ENCODE assay signal across 10 mouse cellular contexts in genomic region chr2:15040326-15040725, GRCm38 (mm10). TPM values are rescaled to one million over a fixed set of nuclear protein-coding genes. Genes with fewer than 3 reads are reported as not detected.
DNase-seq lines count a peak whose midpoint lies in the region; ATAC-seq and TF ChIP-seq lines count a peak whose summit lies in the region.
"Had no signal": no experiment of that assay in that cellular context is flagged by ENCODE, and none has a peak within 500 bp of the region (broad histone marks: within the 10 kb centered on the region; RNA-seq: fewer than 3 reads in every experiment).

No protein-coding gene starts in this region.

- TF ChIP-seq POLR2A in MEL (IDR thresholded peaks at IDR 0.05; ENCODE audit: control insufficient read depth in 1 of 2, insufficient read depth in 1 of 2, low read depth in 1 of 2, low read length in 2 of 2, poor library complexity in 1 of 2): no peak

- no peak for TF ChIP-seq EP300 in MEL (IDR thresholded peaks at IDR 0.05; ENCODE audit: low read depth in 1 of 2, low read length in 2 of 2)

- no peaks in the 10 kb centered on the region for H3K27me3 ChIP-seq in MEL (ENCODE audit: control insufficient read depth in 1 of 2, insufficient read depth in 2 of 2, low read length in 2 of 2)
- no peaks in the 10 kb centered on the region for H3K27me3 ChIP-seq in lung, embryonic 14.5 days (ENCODE audit: insufficient read depth, low read length)
- H3K27me3 ChIP-seq: stomach, embryonic 15.5 days had no signal

- intact Hi-C loops in heart, postnatal 10 days (cut with DNase I): no loop called here
- intact Hi-C loops in heart, postnatal 25 days (cut with DNase I): no loop called here

- H3K4me2 ChIP-seq in lung, embryonic 14.5 days: no peak overlapping the region
- H3K4me2 ChIP-seq: stomach, embryonic 15.5 days had no signal

- H3K4me1 ChIP-seq in MEL (ENCODE audit: control insufficient read depth in 1 of 2, insufficient read depth in 2 of 2, low read length in 2 of 2): no peaks in the 10 kb centered on the region
- no peaks in the 10 kb centered on the region for H3K4me1 ChIP-seq in lung, embryonic 14.5 days (ENCODE audit: insufficient read depth)
- H3K4me1 ChIP-seq: stomach, embryonic 15.5 days had no signal

- no peaks in the 10 kb centered on the region for H3K79me2 ChIP-seq in MEL (ENCODE audit: control insufficient read depth, insufficient read depth, low read length, poor library complexity)

- H3K4me3 ChIP-seq in MEL (ENCODE audit: control insufficient read depth in 1 of 2, insufficient read depth in 1 of 2, low read depth in 2 of 2, low read length in 2 of 2): no peak overlapping the region
- H3K4me3 ChIP-seq in lung, embryonic 14.5 days (ENCODE audit: low read depth, low read length): no peak overlapping the region
- H3K4me3 ChIP-seq: stomach, embryonic 15.5 days had no signal

- H3K9me3 ChIP-seq in MEL (replicated peaks; ENCODE audit: insufficient read depth, low read length): no peaks in the 10 kb centered on the region
- H3K9me3 ChIP-seq in lung, embryonic 14.5 days (ENCODE audit: low read depth, low read length): no peaks in the 10 kb centered on the region
- H3K9me3 ChIP-seq: stomach, embryonic 15.5 days had no signal

- peak; percentile 55 to 60 (median 58) for TF ChIP-seq CTCF in MEL (IDR thresholded peaks at IDR 0.05 in 2 of 3, conservative IDR thresholded peaks at IDR 0.05 in 1 of 3; ENCODE audit: control insufficient read depth in 1 of 3, insufficient read depth in 1 of 3, low read depth in 2 of 3, low read length in 3 of 3, poor library complexity in 1 of 3, severe bottlenecking in 1 of 3)
- peak; percentile 57 for TF ChIP-seq CTCF in lung, embryonic 14.5 days (IDR thresholded peaks at IDR 0.05; ENCODE audit: low read depth)

- peak; percentile 23 for TF ChIP-seq RAD21 in MEL (IDR thresholded peaks at IDR 0.05; ENCODE audit: low read depth, low read length)

- WGBS in lung, embryonic 14.5 days: 48% methylated on average over 5 of the region's 5 CpGs

- peak; percentile 22 to 38 for DNase-seq in heart, postnatal 10 days
- no peak for DNase-seq in heart, adult 11 months
- peak; percentile 5 for DNase-seq in 3134 (ENCODE audit: extremely low read depth, insufficient read length, low spot score)
- peak; percentile 62 for DNase-seq in MEL (ENCODE audit: low read depth, low spot score)
- DNase-seq in lung, embryonic 14.5 days: peak; percentile 54
- DNase-seq in urinary bladder, postnatal 14 days (ENCODE audit: low spot score): no peak
- DNase-seq in ovary, postnatal 14 days (ENCODE audit: low spot score): no peak
- no peak for DNase-seq in heart, postnatal 25 days (ENCODE audit: low spot score)

- no peak overlapping the region for H3K27ac ChIP-seq in MEL (ENCODE audit: control insufficient read depth, low read depth, low read length)
- no peak overlapping the region for H3K27ac ChIP-seq in lung, embryonic 14.5 days (ENCODE audit: low read depth)
- H3K27ac ChIP-seq: macrophage; stomach, embryonic 15.5 days had no signal

- H3K36me3 ChIP-seq in MEL (ENCODE audit: control insufficient read depth in 1 of 2, insufficient read depth in 2 of 2, low read length in 2 of 2): no peaks in the 10 kb centered on the region
- peaks cover 18% of the 10 kb centered on the region; the same call in 1 of the 2 replicates for H3K36me3 ChIP-seq in lung, embryonic 14.5 days (ENCODE audit: insufficient read depth)
- H3K36me3 ChIP-seq: stomach, embryonic 15.5 days had no signal

- 0 out of 2 replicates have a peak, but pooled peaks have one; percentile 44 for ATAC-seq in lung, embryonic 14.5 days (ENCODE audit: insufficient read depth)

- no peak overlapping the region for H3K9ac ChIP-seq in MEL (ENCODE audit: control insufficient read depth, low read depth, low read length, poor library complexity, severe bottlenecking)
- H3K9ac ChIP-seq in lung, embryonic 14.5 days: no peak overlapping the region
- H3K9ac ChIP-seq: stomach, embryonic 15.5 days had no signal

TF ChIP-seq in MEL, 35 proteins besides CTCF, POLR2A, EP300 and RAD21:
- TF ChIP-seq MAZ (IDR thresholded peaks at IDR 0.05; ENCODE audit: low read depth, low read length) (no peak), HCFC1 (IDR thresholded peaks at IDR 0.05; ENCODE audit: low read depth, low read length) (no peak), TBP (IDR thresholded peaks at IDR 0.05; ENCODE audit: low read depth, low read length) (no peak), SMC3 (IDR thresholded peaks at IDR 0.05; ENCODE audit: low read depth, low read length) (peak; percentile 45), MXI1 (IDR thresholded peaks at IDR 0.05; ENCODE audit: low read depth, low read length) (no peak), JUND (IDR thresholded peaks at IDR 0.05; ENCODE audit: low read depth, low read length) (peak; percentile 58; the same call in 1 of the 2 replicates), ZNF384 (IDR thresholded peaks at IDR 0.05; ENCODE audit: low read depth, low read length) (no peak), CHD2 (IDR thresholded peaks at IDR 0.05; ENCODE audit: low read length) (no peak), TCF12 (IDR thresholded peaks at IDR 0.05; ENCODE audit: low read depth, low read length) (no peak), CHD1 (IDR thresholded peaks at IDR 0.05; ENCODE audit: low read depth, low read length) (no peak), ZC3H11A (IDR thresholded peaks at IDR 0.05; ENCODE audit: low read depth, low read length) (no peak), MYC (IDR thresholded peaks at IDR 0.05; ENCODE audit: low read depth, low read length) (no peak), ETS1 (IDR thresholded peaks at IDR 0.05; ENCODE audit: low read depth, low read length) (no peak), MAFK (IDR thresholded peaks at IDR 0.05; ENCODE audit: borderline replicate concordance, low read depth, low read length) (no peak)

RNA-seq across cellular contexts. Expression of gene Arl5b, which starts 8.9 kb away (rescaled TPM):
- total RNA-seq in heart, postnatal 10 days (2021): 10 to 100 TPM; 32.6 to 37.6 TPM
- 10.7 and 12.8 TPM in 2 replicates for total RNA-seq in MEL (2012; rRNA removed)
- polyA plus RNA-seq in MEL (2012; ENCODE audit: insufficient read depth in 1 of 2, insufficient read length in 2 of 2, low read depth in 1 of 2, low replicate concordance in 2 of 2, missing spikeins in 1 of 2): 10 to 100 TPM in 1 of 2 experiments, not detected in 1; 10.6 TPM
- polyA plus RNA-seq in lung, embryonic 14.5 days (2014; fragmentation: Nextera tagmentation; extraction: Ambion mirVana): 34.9 and 35.0 TPM in 2 replicates
- 10 to 100 TPM; 29.3 to 37.4 TPM for total RNA-seq in heart, postnatal 25 days (2021)

RNA-seq across cellular contexts. Expression of gene Nsun6, which starts 14.5 kb away (rescaled TPM):
- 1 to 10 TPM; 5.0 to 8.0 TPM for total RNA-seq in heart, postnatal 10 days (2021)
- 4.2 and 5.4 TPM in 2 replicates for total RNA-seq in MEL (2012; rRNA removed)
- 1 to 10 TPM in 1 of 2 experiments, not detected in 1; 6.3 TPM for polyA plus RNA-seq in MEL (2012; ENCODE audit: insufficient read depth in 1 of 2, insufficient read length in 2 of 2, low read depth in 1 of 2, low replicate concordance in 2 of 2, missing spikeins in 1 of 2)
- 10.5 and 14.6 TPM in 2 replicates for polyA plus RNA-seq in lung, embryonic 14.5 days (2014; fragmentation: Nextera tagmentation; extraction: Ambion mirVana)
- total RNA-seq in heart, postnatal 25 days (2021): 1 to 10 TPM; 2.2 to 5.3 TPM

Comparison
In these comparisons a context has a peak if more than half of its experiments do, and no peak if none do; other contexts are left out.
1. DNase-seq: peak in heart, postnatal 10 days (2 of 2), 3134 (single experiment), MEL (single experiment) and lung, embryonic 14.5 days (single experiment); none in heart, adult 11 months (single experiment), urinary bladder, postnatal 14 days (single experiment), ovary, postnatal 14 days (single experiment) and heart, postnatal 25 days (single experiment).